Mouse (Mus musculus): Measurements from ENCODE around the gene Mcemp1.

GRCm38 (mm10) chr8:3717321-3717954, 51.9 kb downstream of the Mcemp1 start:
- TF ChIP-seq TAL1 (conservative IDR thresholded peaks at IDR 0.05; ENCODE audit: low read depth, low read length) (no peak), CTCF (IDR thresholded peaks at IDR 0.05; ENCODE audit: low read depth, low read length) (no peak), GATA1 (IDR thresholded peaks at IDR 0.05; ENCODE audit: borderline replicate concordance, low read length) (no peak), POLR2AphosphoS5 (IDR thresholded peaks at IDR 0.05; ENCODE audit: insufficient replicate concordance, low read depth, low read length) (no peak)

Measured in G1E (cell line).